Mouse (Mus musculus) liver, embryonic 14.5 days (tissue): Measurements from ENCODE around the gene Trim9. TPM values are rescaled to one million over a fixed set of nuclear protein-coding genes. Genes with fewer than 3 reads are reported as not detected.

Source experiments
- ATAC-seq: fragments of 200-750 bp; cut with Nextera tagmentation; 2 replicates; pipeline ENCODE4 v1.8.0; 2017; ENCODE audit warnings: moderate number of reproducible peaks, mild to moderate bottlenecking, moderate library complexity; ENCODE audit not compliant: insufficient read depth
- DNase-seq, 3 experiments: peaks; one replicate each; pipeline ENCODE4 v3.0.0-alpha.2; 2012 to 2013; ENCODE audit warnings: low read depth in 3 of 3, low spot score in 3 of 3
- H3K27ac ChIP-seq: fragments of 300-500 bp; sonication (generic); 2 replicates; pipeline ENCODE4 v1.5.1; 2014; ENCODE audit warnings: moderate library complexity, mild to moderate bottlenecking, control low read depth, inconsistent platforms
- H3K27me3 ChIP-seq: fragments of 300-500 bp; sonication (generic); 2 replicates; pipeline ENCODE4 v1.6.1; 2014; ENCODE audit warnings: mild to moderate bottlenecking, low read length, moderate library complexity; ENCODE audit not compliant: control insufficient read depth, insufficient read depth
- H3K36me3 ChIP-seq: fragments of 300-500 bp; sonication (generic); replicated peaks from 2 replicates; pipeline ENCODE4 v1.6.1; 2014; ENCODE audit warnings: low read depth; ENCODE audit not compliant: control insufficient read depth, insufficient read depth
- H3K4me1 ChIP-seq, 2 experiments: fragments of 200-500 bp in 1 of 2; fragments of 300-500 bp in 1 of 2; sonication (generic) in 1 of 2; replicated peaks; 2 replicates each; pipeline ENCODE4 v1.6.1; 2012 to 2014; ENCODE audit warnings: antibody characterized with exemption in 1 of 2, inconsistent platforms in 1 of 2, low read length in 1 of 2; ENCODE audit not compliant: control insufficient read depth in 2 of 2, insufficient read depth in 2 of 2
- H3K4me2 ChIP-seq: fragments of 300-500 bp; sonication (generic); 2 replicates; pipeline ENCODE4 v1.6.1; 2014; ENCODE audit warnings: low read depth, mild to moderate bottlenecking, control low read depth, moderate library complexity
- H3K4me3 ChIP-seq, 2 experiments: fragments of 200-500 bp in 1 of 2; fragments of 300-500 bp in 1 of 2; sonication (generic) in 1 of 2; 2 replicates each; pipeline ENCODE4 v1.5.1; 2012 to 2014; ENCODE audit warnings: low read depth in 2 of 2, low read length in 2 of 2, mild to moderate bottlenecking in 2 of 2, control low read depth in 1 of 2, inconsistent platforms in 1 of 2, moderate library complexity in 1 of 2; ENCODE audit not compliant: insufficient read depth in 1 of 2
- H3K9ac ChIP-seq: fragments of 300-500 bp; sonication (generic); replicated peaks from 2 replicates; pipeline ENCODE4 v1.6.1; 2014; ENCODE audit warnings: mild to moderate bottlenecking, control low read depth, moderate library complexity
- H3K9me3 ChIP-seq: fragments of 300-500 bp; sonication (generic); 2 replicates; pipeline ENCODE4 v1.6.1; 2016; ENCODE audit warnings: low read length, mixed read lengths; ENCODE audit not compliant: control insufficient read depth
- CTCF ChIP-seq: IDR thresholded peaks from 2 replicates; pipeline ENCODE4 v1.5.1; 2016; ENCODE audit warnings: antibody characterized with exemption, low read depth, control low read depth
- EP300 ChIP-seq: IDR thresholded peaks from 2 replicates; pipeline ENCODE4 v1.6.1; 2016; ENCODE audit warnings: antibody characterized with exemption, low read depth
- WGBS: fragments of 180-500 bp; shearing (Covaris S2); extraction: QIAGEN DNeasy Blood & Tissue Kit; methylation state at CpG from one replicate; pipeline ENCODE4 v1.1.7; 2014; ENCODE audit not compliant: insufficient replicate concordance; 5-methylcytosine and 5-hydroxymethylcytosine counted together
- polyA plus RNA-seq, 2 experiments: library from polyadenylated mRNA; depleted of rRNA in 1 of 2; stranded (reverse) in 1 of 2; unstranded in 1 of 2; fragments of >200 nt; fragmentation: Nextera tagmentation in 1 of 2; extraction: Ambion mirVana in 1 of 2; gene quantifications; 2 replicates each; pipeline versions ENCODE4 v1.2.1 to v1.2.3; 2012 to 2014

Gene Trim9
- polyA plus RNA-seq, 2 experiments = 0.01 to 0.04 TPM

GRCm38 (mm10) chr12:70293165-70293926, 54.1 kb downstream of the Trim9 start:
- ATAC-seq (no peak), DNase-seq (no peak)
- Histone ChIP-seq H3K27ac (no peak overlapping the region), H3K4me3 (no peak overlapping the region), H3K9ac (no peak overlapping the region), H3K4me2 (no peak overlapping the region), H3K36me3 (no peaks in the 10 kb centered on the region), H3K4me1 (no peaks in the 10 kb centered on the region), H3K27me3 (no peaks in the 10 kb centered on the region), H3K9me3 (no peaks in the 10 kb centered on the region)
- 61% methylated on average over 10 of the region's 10 CpGs for WGBS
- TF ChIP-seq CTCF (no peak), EP300 (no peak)

DNA sequence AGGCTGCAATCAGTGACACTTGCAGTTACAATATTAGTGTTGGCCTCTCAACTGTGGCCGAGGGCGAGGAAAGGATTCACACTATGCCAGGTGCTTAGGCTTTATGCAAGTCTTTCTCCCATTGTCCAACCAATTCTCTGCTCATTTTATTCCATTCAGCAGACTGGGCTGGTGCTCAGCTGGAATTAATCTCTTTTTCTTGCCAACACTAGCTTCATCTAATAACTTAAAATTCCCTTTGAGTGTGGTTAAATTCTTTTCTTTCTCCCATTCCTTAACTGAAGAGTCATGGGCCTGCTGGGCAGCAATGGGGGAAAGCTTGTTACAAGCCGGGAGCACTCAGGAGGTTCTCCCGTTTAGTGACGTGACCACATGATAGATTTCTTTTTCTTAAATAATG, 61.9 kb downstream of the Trim9 start:
- ATAC-seq = no peak
- no peaks in the 10 kb centered on the region for H3K27me3 ChIP-seq
- WGBS = 73% methylated on average over 5 of the region's 5 CpGs
- H3K27ac ChIP-seq = no peak overlapping the region
- no peak overlapping the region for H3K4me3 ChIP-seq
- no peak overlapping the region for H3K9ac ChIP-seq
- DNase-seq = no peak
- TF ChIP-seq CTCF (no peak), EP300 (no peak)
- H3K4me1 ChIP-seq = no peaks in the 10 kb centered on the region
- no peaks in the 10 kb centered on the region for H3K36me3 ChIP-seq
- no peak overlapping the region for H3K4me2 ChIP-seq
- H3K9me3 ChIP-seq = no peaks in the 10 kb centered on the region

GRCm38 (mm10) chr12:70284979-70285378, 62.4 kb downstream of the Trim9 start:
- no peaks in the 10 kb centered on the region for H3K36me3 ChIP-seq
- no peaks in the 10 kb centered on the region for H3K27me3 ChIP-seq
- ATAC-seq (no peak), DNase-seq (no peak)
- no peak overlapping the region for H3K4me2 ChIP-seq
- H3K9me3 ChIP-seq = no peaks in the 10 kb centered on the region
- no peaks in the 10 kb centered on the region for H3K4me1 ChIP-seq
- H3K9ac ChIP-seq = no peak overlapping the region
- 68% methylated on average over 7 of the region's 7 CpGs for WGBS
- no peak overlapping the region for H3K4me3 ChIP-seq
- no peak overlapping the region for H3K27ac ChIP-seq
- TF ChIP-seq CTCF = no peak
- no peak for TF ChIP-seq EP300

- no peak for ATAC-seq
- WGBS = 63% methylated on average over 10 of the region's 10 CpGs
- no peak for TF ChIP-seq CTCF
- no peak for TF ChIP-seq EP300
- no peak overlapping the region for H3K27ac ChIP-seq
- H3K4me2 ChIP-seq = no peak overlapping the region
- no peak for DNase-seq
- no peak overlapping the region for H3K9ac ChIP-seq
- H3K36me3 ChIP-seq = no peaks in the 10 kb centered on the region
- no peak overlapping the region for H3K4me3 ChIP-seq
- H3K9me3 ChIP-seq = no peaks in the 10 kb centered on the region
- no peaks in the 10 kb centered on the region for H3K27me3 ChIP-seq
- no peaks in the 10 kb centered on the region for H3K4me1 ChIP-seq
Measured at GRCm38 (mm10) chr12:70283116-70283731, 64.2 kb downstream of the Trim9 start.

DNA sequence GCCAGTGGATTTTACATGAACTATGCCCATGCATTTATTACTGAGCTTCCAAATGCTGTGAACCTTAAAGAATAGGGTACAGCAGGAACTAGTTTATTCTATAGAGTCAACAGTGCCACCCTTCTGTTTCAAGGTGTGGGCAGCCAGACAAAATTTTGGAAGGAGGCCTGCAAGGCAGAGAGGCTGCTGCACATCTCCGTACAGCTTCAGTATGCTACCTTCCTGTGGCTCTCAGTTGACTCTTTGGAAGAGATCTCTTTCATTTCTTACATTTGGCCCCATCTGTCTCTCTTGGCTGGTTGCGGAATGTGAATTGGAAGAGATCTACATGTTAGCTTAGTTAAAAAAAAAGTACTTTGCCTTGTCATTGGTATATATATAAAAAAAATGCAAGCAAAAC, 66.5 kb downstream of the Trim9 start:
- H3K9ac ChIP-seq = no peak overlapping the region
- DNase-seq (no peak), ATAC-seq (no peak)
- no peak overlapping the region for H3K4me3 ChIP-seq
- H3K27me3 ChIP-seq = no peaks in the 10 kb centered on the region
- H3K9me3 ChIP-seq = no peaks in the 10 kb centered on the region
- no peaks in the 10 kb centered on the region for H3K36me3 ChIP-seq
- WGBS = 70% methylated on average over 2 of the region's 2 CpGs
- H3K4me2 ChIP-seq = no peak overlapping the region
- no peaks in the 10 kb centered on the region for H3K4me1 ChIP-seq
- no peak for TF ChIP-seq EP300
- TF ChIP-seq CTCF = no peak
- H3K27ac ChIP-seq = no peak overlapping the region
